Mouse (Mus musculus) olfactory bulb, adult 2 months (tissue): Measurements from ENCODE around the gene Fktn. TPM values are rescaled to one million over a fixed set of nuclear protein-coding genes. Genes with fewer than 3 reads are reported as not detected.
"Not testable (repeated sequence)": the region's sequence is repeated elsewhere in the genome, so short reads cannot be mapped to it uniquely, and the experiment has no call there.

ENCODE experiments used
- H3K27ac ChIP-seq: fragments of 200-500 bp; 2 replicates; pipeline ENCODE4 v1.5.1; 2012; ENCODE audit warnings: low read depth, low read length; ENCODE audit not compliant: insufficient read depth
- H3K4me1 ChIP-seq: fragments of 200-500 bp; 2 replicates; pipeline ENCODE4 v1.6.1; 2012; ENCODE audit warnings: low read length; ENCODE audit not compliant: control insufficient read depth, insufficient read depth
- H3K4me3 ChIP-seq: fragments of 200-500 bp; 2 replicates; pipeline ENCODE4 v1.5.1; 2012; ENCODE audit warnings: mild to moderate bottlenecking, low read depth, low read length, moderate library complexity; ENCODE audit not compliant: insufficient read depth
- CTCF ChIP-seq: fragments of 200-500 bp; IDR thresholded peaks from 2 replicates; pipeline ENCODE4 v1.5.1; 2012; ENCODE audit warnings: low read depth, mild to moderate bottlenecking, low read length, moderate library complexity; ENCODE audit not compliant: insufficient read depth
- POLR2A ChIP-seq: fragments of 200-500 bp; IDR thresholded peaks from 2 replicates; pipeline ENCODE4 v1.6.1; 2012; ENCODE audit warnings: mild to moderate bottlenecking, low read depth, low read length, moderate library complexity; ENCODE audit not compliant: insufficient read depth
- WGBS: fragments of 180-500 bp; shearing (Covaris S2); methylation state at CpG from one replicate; pipeline ENCODE4 v1.1.7; 2018; 5-methylcytosine and 5-hydroxymethylcytosine counted together
- polyA plus RNA-seq: library from polyadenylated mRNA; stranded (reverse); fragments of >200 nt; gene quantifications from 2 replicates; pipeline ENCODE4 v1.2.4, GENCODE M21; 2012; ENCODE audit warnings: low replicate concordance; ENCODE audit not compliant: missing spikeins, insufficient read depth, insufficient read length

The Fktn gene
- polyA plus RNA-seq, 1 experiment: not detected

- H3K4me3 ChIP-seq: no peak overlapping the region
- 78% methylated on average over 5 of the region's 5 CpGs for WGBS
- TF ChIP-seq CTCF (no peak), POLR2A (no peak)
- no peaks in the 10 kb centered on the region for H3K4me1 ChIP-seq
- no peak overlapping the region for H3K27ac ChIP-seq
These were observed 73.1 kb downstream of the Fktn start for GRCm38 (mm10) chr4:53786851-53787250.

GRCm38 (mm10) chr4:53789346-53789745 is 75.5 kb downstream of the Fktn start:
- Histone ChIP-seq H3K4me3 (no peak overlapping the region), H3K4me1 (no peaks in the 10 kb centered on the region), H3K27ac (no peak overlapping the region)
- WGBS: 46% methylated on average over 4 of the region's 4 CpGs
- TF ChIP-seq CTCF (no peak), POLR2A (no peak)

- TF ChIP-seq POLR2A (no peak), CTCF (no peak)
- Histone ChIP-seq H3K4me1 (no peaks in the 10 kb centered on the region), H3K4me3 (no peak overlapping the region), H3K27ac (no peak overlapping the region)
- 94% methylated on average over 5 of the region's 5 CpGs for WGBS
These were observed 80.6 kb downstream of the Fktn start for GRCm38 (mm10) chr4:53794257-53794966.

GRCm38 (mm10) chr4:53795086-53795485 is 81.3 kb downstream of the Fktn start:
- TF ChIP-seq CTCF: no peak
- H3K4me3 ChIP-seq: no peak overlapping the region
- no peak overlapping the region for H3K27ac ChIP-seq
- no peaks in the 10 kb centered on the region for H3K4me1 ChIP-seq
- 49% methylated on average over 2 of the region's 2 CpGs for WGBS

- Histone ChIP-seq H3K4me3 (no peak overlapping the region), H3K4me1 (no peaks in the 10 kb centered on the region), H3K27ac (no peak overlapping the region)
- 92% methylated on average over 2 of the region's 2 CpGs for WGBS
- no peak for TF ChIP-seq POLR2A
- TF ChIP-seq CTCF: no peak
These were observed 81.9 kb downstream of the Fktn start for GRCm38 (mm10) chr4:53795706-53796105.

- 39% methylated on average over 18 of the region's 18 CpGs for WGBS
- Histone ChIP-seq H3K27ac (no peak overlapping the region), H3K4me3 (no peak overlapping the region), H3K4me1 (no peaks in the 10 kb centered on the region)
- no peak for TF ChIP-seq POLR2A
- no peak for TF ChIP-seq CTCF
These were observed 83.3 kb downstream of the Fktn start for GRCm38 (mm10) chr4:53796865-53797772.

- TF ChIP-seq CTCF: no peak
- no peak for TF ChIP-seq POLR2A
- H3K4me3 ChIP-seq: no peak overlapping the region
- H3K27ac ChIP-seq: no peak overlapping the region
- H3K4me1 ChIP-seq: no peaks in the 10 kb centered on the region
- 60% methylated on average over 7 of the region's 7 CpGs for WGBS
These were observed 85.3 kb downstream of the Fktn start for GRCm38 (mm10) chr4:53798896-53799676.

- no peak overlapping the region for H3K27ac ChIP-seq
- TF ChIP-seq POLR2A: no peak
- no peak for TF ChIP-seq CTCF
- H3K4me3 ChIP-seq: no peak overlapping the region
- WGBS: 80% methylated on average over 1 of the region's 1 CpGs
- no peaks in the 10 kb centered on the region for H3K4me1 ChIP-seq
These were observed 86.0 kb downstream of the Fktn start for GRCm38 (mm10) chr4:53799753-53800152.

GRCm38 (mm10) chr4:53803674-53804073 is 89.9 kb downstream of the Fktn start:
- H3K4me1 ChIP-seq, H3K4me3 ChIP-seq, H3K27ac ChIP-seq: not testable (repeated sequence)
- 91% methylated on average over 8 of the region's 8 CpGs for WGBS

GRCm38 (mm10) chr4:53806428-53806827 is 92.6 kb downstream of the Fktn start:
- WGBS: 60% methylated on average over 6 of the region's 6 CpGs
- not testable (repeated sequence) for H3K27ac ChIP-seq, H3K4me1 ChIP-seq, H3K4me3 ChIP-seq
